Mouse (Mus musculus) liver, adult (tissue): ENCODE measurements around the gene Parp11.

Experiments
- GATA4 ChIP-seq: IDR thresholded peaks from 2 replicates; pipeline ENCODE4 v1.6.1; 2014; ENCODE audit warnings: mild to moderate bottlenecking, low read length; ENCODE audit not compliant: insufficient replicate concordance

The Parp11 gene

GRCm38 (mm10) chr6:127461491-127461890, 14.9 kb downstream of the Parp11 start:
- TF ChIP-seq GATA4: no peak

GRCm38 (mm10) chr6:127462251-127462650, 15.6 kb downstream of the Parp11 start:
- no peak for TF ChIP-seq GATA4

- no peak for TF ChIP-seq GATA4
Measured at GRCm38 (mm10) chr6:127463273-127464001, 16.8 kb downstream of the Parp11 start.

- TF ChIP-seq GATA4: no peak
Measured at GRCm38 (mm10) chr6:127464523-127464922, 17.9 kb downstream of the Parp11 start.

GRCm38 (mm10) chr6:127466749-127467310, 20.2 kb downstream of the Parp11 start:
- no peak for TF ChIP-seq GATA4

- TF ChIP-seq GATA4: no peak
Measured at GRCm38 (mm10) chr6:127472078-127472477, 25.4 kb downstream of the Parp11 start.

- TF ChIP-seq GATA4: no peak
Measured at GRCm38 (mm10) chr6:127473961-127474360, 27.3 kb downstream of the Parp11 start.

- TF ChIP-seq GATA4: no peak
Measured at GRCm38 (mm10) chr6:127475231-127475630, 28.6 kb downstream of the Parp11 start.

GRCm38 (mm10) chr6:127491046-127491445, 44.4 kb downstream of the Parp11 start:
- no peak for TF ChIP-seq GATA4

GRCm38 (mm10) chr6:127492561-127492960, 45.9 kb downstream of the Parp11 start:
- TF ChIP-seq GATA4: no peak

GRCm38 (mm10) chr6:127493750-127494149, 47.1 kb downstream of the Parp11 start:
- TF ChIP-seq GATA4: no peak

- TF ChIP-seq GATA4: no peak
Measured at GRCm38 (mm10) chr6:127494357-127494756, 47.7 kb downstream of the Parp11 start.

- no peak for TF ChIP-seq GATA4
Measured at GRCm38 (mm10) chr6:127495251-127495650, 48.6 kb downstream of the Parp11 start.

- TF ChIP-seq GATA4: no peak
Measured at GRCm38 (mm10) chr6:127495876-127496275, 49.2 kb downstream of the Parp11 start.

- TF ChIP-seq GATA4: no peak
Measured at GRCm38 (mm10) chr6:127496841-127497656, 50.4 kb downstream of the Parp11 start.

- no peak for TF ChIP-seq GATA4
Measured at GRCm38 (mm10) chr6:127500119-127500518, 53.5 kb downstream of the Parp11 start.
